Mouse (Mus musculus): ENCODE measurements at regions not wholly inside any gene's neighbourhood (a gene's known extent, or its start where the extent isn't known, plus 50 kb on each side); places are given as distances from the start of the nearest gene placed in this dataset.

DNA sequence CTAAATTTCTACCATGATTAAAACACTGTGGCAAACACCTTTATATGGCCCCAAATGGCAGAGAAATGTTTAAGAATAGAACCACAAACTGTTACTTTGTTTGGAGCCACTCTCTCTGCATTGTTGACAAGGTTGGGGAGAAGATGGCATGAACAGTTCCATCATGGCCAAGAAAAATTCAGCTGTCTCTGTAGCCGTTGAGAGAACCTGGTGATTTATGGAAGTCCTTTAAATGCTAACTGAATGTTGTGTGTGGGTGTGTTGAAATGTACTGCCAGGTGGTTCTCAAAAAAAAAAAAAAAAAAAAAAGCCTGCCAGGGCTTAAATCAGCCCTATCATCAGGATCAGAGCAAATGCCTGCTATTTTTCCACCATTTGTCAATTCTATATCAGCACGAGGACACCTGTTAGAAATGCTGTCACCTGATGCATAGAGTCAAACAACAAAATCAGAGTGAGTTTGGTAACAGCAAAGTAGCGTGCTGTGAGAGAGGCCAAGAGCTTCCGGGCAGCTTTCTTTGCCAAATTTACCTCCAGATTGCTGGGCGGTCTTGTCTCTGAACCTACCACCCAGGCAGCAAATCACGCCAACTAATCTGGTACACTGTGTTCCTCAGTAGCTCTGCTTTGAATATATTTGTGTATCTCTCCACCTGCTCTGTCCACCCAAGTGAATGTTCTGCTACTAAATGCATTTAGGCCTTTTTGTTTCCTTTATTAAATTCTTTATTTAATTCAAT is 536.5 kb downstream of the Btbd3 start:
- no peak for TF ChIP-seq CTCF (IDR thresholded peaks at IDR 0.05; ENCODE audit: low read depth)
- no peak for TF ChIP-seq EP300 (optimal IDR thresholded peaks at IDR 0.05)

All from stomach, postnatal 0 days (tissue).